Mouse (Mus musculus) 3T3-L1 (cell line): ENCODE data around the gene Plcb2.

Experiments
- DNase-seq: peaks from one replicate; pipeline ENCODE4 v3.0.0-alpha.2; 2015; ENCODE audit warnings: low read depth, low spot score

The Plcb2 gene

DNA sequence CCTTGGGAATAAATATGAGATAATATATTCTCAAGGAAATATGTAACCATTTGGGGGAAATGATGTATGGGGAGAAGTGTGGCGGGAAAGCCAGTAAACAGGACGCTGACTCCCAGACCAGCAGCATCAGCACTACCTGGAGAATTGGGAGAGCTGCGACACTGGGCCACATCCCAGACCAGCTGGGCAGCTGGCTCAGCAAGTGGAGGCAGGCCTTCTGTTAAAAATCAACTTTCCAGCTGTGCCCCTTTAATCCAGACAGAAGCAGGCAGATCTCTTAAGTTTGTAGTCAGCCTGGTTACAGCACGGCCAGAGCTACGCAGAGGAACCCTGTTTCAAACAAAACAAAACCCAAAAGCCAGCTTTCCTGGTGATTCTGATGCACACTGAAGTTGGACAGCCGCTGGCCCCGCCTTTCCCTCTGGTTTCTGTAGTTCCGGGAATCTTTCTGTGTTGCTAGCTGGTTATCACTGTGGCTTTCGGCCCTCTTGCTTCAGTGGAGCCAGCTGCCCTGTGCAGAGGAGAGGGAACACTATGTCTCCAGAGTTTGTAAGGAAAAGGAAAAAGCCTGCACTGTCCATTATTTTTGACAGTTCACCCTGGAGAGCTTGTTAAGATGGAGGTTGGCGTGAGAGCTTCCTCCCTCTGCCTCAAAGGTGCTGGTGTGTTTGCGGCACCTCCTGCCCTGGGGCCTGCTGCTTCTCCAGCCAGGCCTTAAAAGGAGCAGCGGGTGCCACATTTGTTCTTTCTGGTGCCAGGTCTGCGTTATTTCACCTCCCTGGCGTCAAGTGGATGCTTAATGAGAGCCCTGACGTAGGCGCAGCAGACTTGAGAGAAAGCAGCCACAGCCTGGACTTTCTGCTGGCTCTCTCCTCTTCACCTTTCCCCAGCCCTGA is 23.9 kb upstream of the Plcb2 start:
- DNase-seq: no peak

DNA sequence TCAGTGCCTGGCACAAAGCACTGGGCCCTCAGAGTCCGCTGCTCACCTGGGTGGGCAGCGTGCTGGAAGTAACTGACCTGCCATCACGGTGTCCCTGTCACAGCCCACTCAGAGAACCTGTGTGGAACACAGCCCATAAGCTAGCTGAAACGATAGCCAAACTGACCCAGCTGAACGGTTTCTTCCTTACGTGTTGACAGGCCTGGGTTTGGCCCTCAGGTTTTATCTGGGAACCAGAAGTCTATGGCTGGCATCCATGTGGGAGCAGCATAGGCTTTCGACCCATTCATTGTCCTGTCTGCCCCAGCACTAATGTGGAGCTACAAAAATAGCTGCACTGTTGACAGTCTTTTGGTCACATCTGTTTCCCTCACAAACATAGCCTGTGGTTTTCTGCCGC is 22.2 kb upstream of the Plcb2 start:
- no peak for DNase-seq

DNA sequence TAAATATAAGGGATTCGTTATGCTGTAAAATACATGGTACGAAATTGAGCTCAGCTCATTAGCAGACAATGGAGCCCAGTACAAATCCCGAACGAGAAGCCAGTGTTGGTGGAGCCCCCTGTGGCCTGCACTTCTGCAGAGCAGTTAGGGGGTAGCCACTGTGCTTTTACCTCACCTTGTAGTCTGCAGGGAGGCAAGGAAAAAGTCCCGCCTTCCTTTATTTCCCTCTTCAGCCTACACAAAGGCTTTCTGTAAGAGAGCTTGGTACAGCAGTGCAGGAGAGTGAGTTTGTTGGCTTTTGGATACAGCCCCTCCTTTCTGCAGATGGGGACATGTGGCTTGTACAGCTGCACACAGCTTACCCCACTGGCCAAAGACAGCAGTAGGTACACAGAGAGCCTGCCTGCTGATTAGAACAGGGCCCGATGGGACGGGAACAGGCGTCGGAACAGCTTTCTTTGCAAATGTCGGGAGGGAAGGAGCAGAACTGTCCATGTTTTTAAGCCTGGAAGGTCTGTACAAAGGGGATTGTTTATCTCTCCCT is 21.2 kb upstream of the Plcb2 start:
- no peak for DNase-seq

DNA sequence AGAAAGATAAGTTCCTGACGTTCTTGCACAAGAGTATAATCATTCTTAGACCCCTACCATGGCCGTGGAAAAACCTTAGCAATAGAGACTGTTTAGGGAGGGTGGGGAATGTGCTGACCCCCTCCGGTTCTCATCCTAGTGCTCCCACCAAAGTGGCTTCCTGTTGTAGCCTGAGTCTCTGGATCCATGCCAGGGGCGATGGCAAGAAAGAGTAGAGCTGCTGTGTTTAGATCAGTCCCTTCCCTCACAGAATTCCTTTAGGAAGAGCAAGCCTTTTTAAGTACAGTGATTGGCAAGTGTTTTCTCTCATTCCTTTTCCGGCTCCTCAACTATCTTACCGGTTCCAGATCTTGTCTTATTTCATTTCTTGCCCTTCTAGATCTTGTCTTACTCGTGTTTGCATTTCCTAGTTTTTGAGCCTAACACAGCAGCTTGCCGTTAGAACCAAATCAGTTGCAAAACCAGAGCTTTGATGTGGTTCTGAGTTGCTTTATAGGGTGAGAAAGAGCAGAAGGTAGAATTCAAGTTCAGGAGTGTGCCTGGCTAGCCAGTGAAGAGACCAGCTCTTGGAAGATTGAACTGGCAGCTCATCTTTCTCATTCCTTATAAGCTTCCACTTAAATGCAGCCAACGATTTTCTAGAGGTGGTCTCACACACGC is 19.2 kb upstream of the Plcb2 start:
- DNase-seq: peak; percentile 60

DNA sequence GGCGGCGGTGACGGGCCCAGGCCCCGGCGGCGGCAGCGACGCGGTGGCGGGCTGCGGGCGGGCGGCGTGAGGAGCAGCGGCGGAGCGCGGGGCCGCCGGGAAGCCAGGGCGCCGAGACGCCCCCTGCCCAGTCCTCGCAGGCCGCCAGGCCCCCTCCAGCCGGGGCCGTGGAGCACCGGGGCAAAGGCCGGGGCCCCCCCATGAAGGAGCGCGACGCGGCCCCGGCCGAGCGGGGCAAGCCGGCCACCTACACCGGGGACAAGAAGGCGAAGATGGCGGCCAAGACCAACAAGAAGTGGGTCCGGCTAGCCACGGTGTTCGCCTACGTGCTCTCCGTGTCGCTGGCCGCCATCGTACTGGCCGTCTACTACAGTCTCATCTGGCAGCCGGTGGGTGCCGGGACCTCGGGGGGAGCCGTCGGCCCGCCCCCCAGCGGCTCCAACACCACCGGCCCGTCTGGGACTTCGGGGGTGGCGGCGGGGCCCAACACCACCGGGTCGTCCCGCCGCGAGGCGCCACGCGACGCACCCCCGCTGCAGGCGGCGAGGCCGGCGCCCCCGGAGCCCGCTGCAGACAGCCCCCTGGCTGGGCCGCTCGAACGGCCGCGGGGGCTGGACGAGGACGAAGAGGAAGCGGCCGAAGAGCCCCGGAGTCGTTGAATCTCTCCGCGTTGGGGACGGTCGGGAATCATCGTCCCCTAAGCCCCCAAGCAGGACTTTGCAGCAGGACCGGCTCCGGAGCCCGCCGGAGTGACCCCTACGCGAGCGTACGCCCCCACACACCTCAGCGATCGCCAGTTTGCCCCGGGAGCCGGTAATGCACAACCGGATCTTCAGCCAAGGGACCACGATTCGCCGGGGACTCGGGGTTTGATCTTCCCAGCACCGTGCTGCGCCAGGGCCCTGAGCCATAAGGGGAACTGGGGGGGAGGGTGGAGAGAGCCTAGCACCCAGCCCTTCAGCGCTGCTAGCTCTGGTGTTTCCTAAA is 18.0 kb upstream of the Plcb2 start:
- DNase-seq: peak; percentile 48

DNA sequence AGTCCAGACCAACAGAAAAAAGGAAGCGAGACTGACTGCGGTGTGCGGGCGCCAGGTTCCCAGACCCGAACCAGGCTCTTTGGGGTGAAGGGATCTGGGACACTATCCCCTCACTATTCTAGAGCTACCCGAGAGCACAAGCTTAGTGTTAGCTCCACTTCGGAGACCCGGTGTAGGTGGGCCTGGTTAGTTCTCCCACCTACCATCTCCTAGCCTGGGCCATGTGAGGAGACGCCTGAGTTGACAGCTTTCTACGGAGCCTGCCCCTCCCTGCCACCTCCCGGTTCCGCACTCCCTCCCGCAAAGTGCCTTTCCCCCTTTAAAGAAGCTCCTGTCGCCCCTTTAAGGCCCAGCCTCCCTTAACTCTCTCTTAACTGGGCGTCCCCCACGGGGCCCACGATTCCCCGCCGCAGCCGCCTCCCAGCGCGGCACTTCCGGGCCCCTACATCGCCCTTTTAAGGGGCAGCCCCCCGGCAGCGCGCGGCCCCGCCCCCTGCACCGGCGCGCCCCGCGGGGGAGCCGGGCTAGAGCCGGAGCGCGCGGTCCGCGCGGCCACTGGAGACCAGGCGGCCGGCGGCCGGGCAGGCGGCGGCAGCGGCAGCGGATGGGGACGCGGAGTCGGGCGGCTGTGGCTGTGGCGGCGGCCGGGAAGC is 17.1 kb upstream of the Plcb2 start, which contains the start of gene Inafm2:
Gene Inafm2 (plus strand): TSS at position 527 of the 653 bp plus-strand sequence.
- peak; percentile 79 for DNase-seq

DNA sequence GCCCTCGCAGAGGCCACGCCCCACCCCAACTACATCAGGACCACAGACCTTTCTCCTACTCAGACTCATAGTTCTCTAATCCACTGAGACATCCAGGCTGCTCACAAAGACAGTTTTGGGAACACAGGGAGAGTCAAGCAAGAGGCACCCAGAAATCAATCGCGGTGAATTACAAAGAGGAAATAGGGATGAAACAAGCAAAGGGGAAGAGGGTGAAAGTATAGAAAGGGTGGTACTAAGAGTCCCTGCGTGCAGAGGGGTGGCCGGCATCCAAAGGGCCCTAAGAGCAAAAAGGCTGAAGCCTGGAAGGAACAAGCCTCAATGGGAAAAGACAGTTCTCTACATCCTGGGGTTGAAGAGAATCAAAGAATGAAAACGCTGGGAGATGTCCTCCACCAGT is 16.4 kb upstream of the Plcb2 start:
- DNase-seq: no peak

DNA sequence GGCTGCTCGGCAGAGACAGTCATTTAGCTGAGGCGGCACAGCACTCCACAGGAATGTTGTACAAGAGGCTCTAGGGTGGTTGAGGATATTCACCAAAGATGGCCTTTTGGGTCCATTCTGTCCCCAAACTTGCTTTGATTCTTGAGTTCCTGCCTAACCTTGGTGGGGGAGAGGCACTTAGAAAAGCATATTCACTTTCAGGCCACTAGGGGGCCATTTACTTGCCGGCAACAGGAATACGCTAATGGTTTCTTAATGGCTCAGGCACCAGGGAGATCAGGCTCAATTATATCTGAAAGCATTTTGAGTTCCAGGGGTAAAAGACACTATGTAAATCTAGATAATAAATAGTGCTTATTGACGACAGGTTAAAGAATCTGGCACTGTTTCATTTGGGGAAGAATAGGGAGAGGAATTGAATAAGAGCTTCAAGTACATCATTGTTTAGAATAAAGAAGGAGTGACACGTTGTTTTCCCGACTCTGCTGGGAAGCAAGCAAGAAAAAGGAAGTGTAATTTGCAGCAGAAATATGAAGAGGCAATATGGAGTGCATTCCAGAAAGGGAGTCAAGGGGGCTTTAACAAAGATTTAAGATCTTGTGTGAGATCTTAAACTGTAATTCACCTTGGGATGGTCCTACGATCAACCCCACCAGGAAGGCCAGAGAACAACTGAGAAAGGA is 15.2 kb upstream of the Plcb2 start:
- DNase-seq: peak; percentile 82

DNA sequence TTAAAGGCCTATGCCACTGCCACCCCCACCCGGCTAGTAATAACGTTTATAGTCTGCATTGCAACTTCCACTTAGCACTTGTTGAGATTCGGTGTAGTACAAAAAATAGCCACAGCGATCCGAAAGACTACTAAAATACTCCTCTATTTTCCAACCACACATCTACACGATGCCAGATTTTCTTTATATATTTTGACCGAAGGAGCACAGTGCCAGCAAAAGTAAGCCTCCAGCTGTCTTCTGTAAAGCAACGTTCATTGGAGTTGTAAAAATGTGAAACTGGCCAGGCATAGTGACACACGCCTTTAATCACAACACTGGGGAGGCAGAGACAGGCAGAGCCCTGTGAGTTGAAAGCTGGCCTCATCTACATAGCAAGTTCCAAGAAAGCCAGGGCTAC is 12.9 kb upstream of the Plcb2 start:
- no peak for DNase-seq

DNA sequence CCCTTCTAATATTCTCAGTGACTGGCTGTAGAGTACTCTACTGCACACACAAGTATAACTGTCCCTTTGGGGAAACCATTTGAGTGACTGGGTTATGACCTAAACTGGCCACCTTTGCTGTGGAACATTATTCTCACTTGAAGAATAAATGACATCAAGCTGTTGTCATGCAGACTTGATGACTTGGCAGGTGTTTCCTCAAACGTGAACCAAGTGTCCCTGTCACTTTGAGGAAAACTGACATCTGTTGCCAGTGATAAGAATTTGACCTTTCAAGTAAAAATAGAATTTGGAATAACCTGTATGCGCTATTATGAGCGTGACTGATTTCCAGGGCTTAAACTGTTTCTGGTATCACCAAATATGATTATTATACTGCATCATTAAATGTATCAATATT is 12.1 kb upstream of the Plcb2 start:
- DNase-seq: no peak

DNA sequence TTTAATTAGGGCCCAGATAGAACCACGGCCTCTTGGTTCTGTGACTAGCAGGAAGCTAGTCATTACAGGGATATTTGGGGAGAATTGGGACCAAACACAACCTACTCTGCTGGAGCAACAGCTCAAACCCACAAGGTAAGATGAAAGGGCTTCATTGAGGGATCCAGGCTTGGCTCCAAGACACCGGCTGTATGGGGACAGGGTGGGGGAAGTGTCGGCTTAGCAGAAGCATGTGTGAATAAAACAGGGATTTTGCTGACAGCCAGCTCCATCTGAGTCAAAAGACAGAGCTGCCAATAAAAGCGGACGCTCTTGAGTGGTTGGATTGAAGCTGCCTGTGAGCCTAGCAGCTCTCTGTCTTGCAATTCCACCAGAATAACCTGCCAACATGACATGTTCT is 5.1 kb upstream of the Plcb2 start:
- DNase-seq: no peak

DNA sequence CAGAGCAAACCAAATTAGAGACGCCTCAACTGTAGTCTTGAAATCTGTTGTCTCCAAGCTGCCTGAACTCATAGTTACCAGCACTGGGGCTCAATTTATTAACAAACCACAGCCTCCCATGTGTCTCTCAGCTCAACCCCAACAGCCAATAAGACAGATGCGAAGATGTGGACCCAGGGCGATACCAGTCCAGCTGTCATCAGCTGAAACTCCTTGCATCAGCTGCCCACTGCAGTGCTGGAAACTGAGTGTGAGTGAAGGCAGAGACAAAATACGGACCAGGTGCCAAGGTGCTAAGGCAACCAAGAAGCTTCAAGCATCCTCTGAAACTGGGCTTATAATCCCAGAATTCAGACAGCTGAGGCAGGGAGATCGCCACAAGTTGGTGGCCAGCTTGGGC is 3.7 kb upstream of the Plcb2 start:
- DNase-seq: no peak

DNA sequence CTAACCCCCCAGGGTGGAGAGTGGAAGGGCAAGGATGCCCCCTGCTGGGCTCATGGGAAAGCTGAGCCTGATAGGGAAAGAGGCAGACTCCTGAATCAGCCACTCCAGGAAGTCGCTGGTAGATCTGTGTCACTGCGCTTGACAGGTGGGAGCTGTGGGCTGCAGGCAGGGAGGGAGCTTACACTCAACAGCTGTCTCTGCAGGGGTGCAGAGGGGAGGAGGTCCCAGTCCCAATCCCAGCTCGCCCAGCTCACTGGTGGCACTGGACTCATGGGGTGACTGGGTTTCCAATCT is 2.3 kb upstream of the Plcb2 start:
- peak; percentile 64 for DNase-seq

DNA sequence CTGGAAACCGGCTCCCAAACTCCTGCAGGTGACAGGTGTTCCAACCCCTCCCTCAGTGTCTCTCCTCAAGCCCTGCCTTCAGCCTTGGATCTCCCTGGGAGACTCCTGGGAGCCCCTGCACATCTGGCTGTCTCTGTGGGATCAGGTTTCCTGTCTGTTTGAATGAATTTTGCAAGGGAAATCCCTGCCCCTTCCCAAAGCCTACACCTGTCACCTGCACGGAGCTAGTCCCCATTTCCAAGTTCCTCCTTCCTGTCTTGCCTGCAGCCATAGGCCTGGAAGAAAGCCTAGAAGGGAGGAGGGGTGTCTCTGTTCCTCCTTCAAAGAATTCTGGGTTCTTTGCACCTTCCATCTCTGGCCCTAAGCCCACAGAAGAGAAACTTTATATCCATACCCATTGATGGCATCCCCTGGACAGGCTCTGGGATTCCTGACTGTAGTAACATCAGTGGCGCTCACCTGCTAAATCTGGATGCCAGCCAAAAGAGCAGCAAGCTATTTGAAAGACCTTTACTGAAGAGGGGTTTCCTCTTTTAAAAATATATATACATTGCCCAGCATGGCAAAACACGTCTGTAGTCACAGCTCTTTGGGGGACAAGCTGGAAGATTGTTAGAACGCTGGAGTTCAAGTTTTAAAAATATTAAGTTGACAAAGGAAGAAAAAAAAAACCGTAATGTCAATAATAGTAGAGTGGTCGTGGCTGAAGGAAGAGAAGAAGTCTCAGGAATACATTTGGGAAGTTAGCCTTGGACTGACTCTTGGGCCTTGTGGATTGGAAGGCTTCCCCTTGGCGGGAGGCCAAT is 1.8 kb upstream of the Plcb2 start:
- DNase-seq: no peak

DNA sequence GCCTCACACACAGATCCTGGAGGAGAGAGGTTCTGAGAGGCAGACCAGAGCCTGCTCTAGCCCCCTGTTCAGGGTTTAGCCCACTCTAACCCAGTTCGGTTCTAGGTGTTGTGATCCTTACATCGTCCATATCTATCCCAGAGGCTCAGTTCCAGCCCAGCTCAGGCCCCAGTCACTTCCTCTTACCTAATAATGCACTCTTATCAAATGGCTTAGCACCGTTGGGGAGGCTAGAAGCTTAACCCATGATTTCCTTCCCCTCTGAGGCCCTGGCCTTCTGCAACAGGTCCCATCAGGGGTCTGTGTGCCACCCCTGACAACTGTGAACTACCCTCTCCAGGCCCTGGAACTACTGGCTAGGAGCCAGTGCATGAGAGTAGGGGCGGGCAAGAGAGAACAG is 956 bp upstream of the Plcb2 start:
- no peak for DNase-seq

DNA sequence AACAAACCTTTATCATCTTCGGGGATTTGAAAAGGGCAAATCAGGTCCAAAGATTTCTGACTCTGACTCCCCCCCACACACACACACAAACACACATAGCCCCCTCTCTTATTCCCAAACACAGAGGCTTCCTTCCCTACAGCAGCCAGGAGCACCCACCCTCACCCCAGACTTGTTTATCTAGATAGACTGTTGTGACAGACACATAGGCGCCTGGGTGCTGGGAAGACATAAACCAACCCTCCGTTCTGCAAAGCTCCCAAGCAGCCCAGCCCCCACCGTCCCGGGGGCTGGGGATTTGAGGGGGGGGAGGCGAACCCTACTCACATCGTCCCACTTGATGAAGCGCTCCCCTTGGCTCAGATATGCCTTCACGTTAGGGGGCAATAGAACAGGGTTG is 327 bp downstream of the Plcb2 start:
- no peak for DNase-seq

DNA sequence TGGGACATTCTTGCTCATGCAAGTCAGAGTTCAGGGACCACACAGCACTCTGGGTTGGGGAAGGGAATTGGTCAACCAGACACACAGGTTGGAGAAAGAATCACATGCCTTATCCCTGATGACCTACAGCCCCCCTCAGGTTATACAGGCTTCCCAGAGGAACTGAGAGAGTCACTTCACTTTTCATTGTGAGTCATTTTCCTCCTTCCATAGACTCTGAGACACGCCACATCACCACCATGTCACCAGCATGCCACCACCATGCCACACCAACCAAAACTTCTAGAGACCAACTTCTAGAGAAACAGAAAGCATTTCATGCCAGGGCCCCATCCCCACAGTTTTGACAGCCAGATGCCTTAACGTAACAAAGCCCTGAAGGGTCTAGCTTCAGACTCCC is 1.4 kb downstream of the Plcb2 start:
- no peak for DNase-seq

DNA sequence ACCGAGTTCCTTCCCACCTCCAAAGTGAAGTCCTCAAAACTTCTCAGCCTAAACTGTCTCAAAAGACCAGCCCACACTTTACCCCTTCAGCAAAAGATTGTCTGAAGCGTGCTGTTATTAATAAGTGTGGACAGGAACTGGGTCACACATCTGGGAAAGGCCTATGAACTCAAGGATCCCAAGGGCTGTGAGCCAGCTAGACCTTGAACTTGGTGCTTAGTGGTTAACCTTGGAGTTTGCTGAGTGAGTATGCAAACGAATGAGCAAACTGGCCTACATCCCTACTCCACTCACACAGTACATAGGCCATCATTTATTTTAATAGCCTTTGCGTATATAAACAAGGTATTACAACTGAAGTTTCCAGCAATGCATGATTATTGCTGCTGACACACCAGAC is 2.7 kb downstream of the Plcb2 start:
- no peak for DNase-seq

DNA sequence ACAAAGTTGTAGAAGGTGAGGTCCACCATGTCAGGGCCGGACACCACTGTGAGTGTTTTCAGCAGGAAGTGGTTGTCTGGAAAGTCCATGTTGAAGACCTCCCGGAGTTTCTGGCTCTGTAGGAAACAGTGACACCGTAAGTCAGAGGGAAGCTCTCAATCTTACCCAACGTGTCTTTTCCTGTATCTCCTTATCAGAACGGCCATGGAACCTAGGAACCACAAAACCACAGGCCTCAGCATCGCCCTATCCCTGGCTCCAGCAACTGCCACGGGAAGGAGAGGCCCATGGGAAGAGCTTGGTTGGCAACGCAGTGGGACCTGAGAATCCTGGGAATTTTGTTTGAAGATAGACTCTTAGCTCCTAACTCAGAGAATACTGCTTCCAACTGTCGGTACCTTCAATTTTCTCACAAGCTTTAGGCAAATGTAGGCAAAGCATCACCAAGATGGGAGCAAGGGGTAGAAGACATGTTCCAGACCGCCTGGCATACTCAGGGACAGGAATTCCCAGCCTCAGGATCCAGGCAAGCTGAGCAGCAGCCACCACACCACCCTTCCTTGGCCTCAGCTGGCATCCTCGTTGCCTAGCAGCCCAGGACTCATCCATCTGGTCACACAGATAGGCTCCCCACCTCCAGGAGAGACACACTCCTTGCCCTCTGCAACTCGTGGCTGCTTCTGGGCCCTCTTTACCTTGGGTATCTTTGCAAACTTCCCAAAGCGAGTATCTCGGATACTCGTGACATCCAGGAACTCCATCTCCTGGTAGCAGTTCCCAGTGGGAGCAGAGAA is 4.3 kb downstream of the Plcb2 start:
- no peak for DNase-seq
